Mouse (Mus musculus) limb, embryonic 14.5 days (tissue): ENCODE data around the gene 2010003K11Rik. TPM values are rescaled to one million over a fixed set of nuclear protein-coding genes. Genes with fewer than 3 reads are reported as not detected.

ENCODE experiments used
- ATAC-seq: fragments of 200-750 bp; cut with Nextera tagmentation; 2 replicates; pipeline ENCODE4 v1.8.0; 2017; ENCODE audit warnings: low read depth, moderate number of reproducible peaks, moderate TSS enrichment; ENCODE audit not compliant: low FRiP score
- DNase-seq: peaks from one replicate; pipeline ENCODE4 v3.0.0-alpha.2; 2015; ENCODE audit warnings: low spot score
- H3K27ac ChIP-seq: fragments of 300-500 bp; sonication (generic); replicated peaks from 2 replicates; pipeline ENCODE4 v1.5.1; 2014; ENCODE audit warnings: low read depth, mild to moderate bottlenecking, low read length, moderate library complexity, mixed read lengths
- H3K27me3 ChIP-seq: fragments of 300-500 bp; sonication (generic); 2 replicates; pipeline ENCODE4 v1.6.1; 2014; ENCODE audit warnings: low read length, mixed read lengths; ENCODE audit not compliant: control insufficient read depth, insufficient read depth
- H3K36me3 ChIP-seq: fragments of 300-500 bp; sonication (generic); 2 replicates; pipeline ENCODE4 v1.6.1; 2014; ENCODE audit warnings: mild to moderate bottlenecking, low read length, moderate library complexity, mixed read lengths; ENCODE audit not compliant: control insufficient read depth, insufficient read depth
- H3K4me1 ChIP-seq: fragments of 300-500 bp; sonication (generic); 2 replicates; pipeline ENCODE4 v1.6.1; 2014; ENCODE audit warnings: antibody characterized with exemption, low read length, mixed read lengths; ENCODE audit not compliant: control insufficient read depth, insufficient read depth
- H3K4me2 ChIP-seq: fragments of 300-500 bp; sonication (generic); replicated peaks from 2 replicates; pipeline ENCODE4 v1.6.1; 2014; ENCODE audit warnings: low read depth, mild to moderate bottlenecking, low read length, moderate library complexity; ENCODE audit not compliant: severe bottlenecking
- H3K4me3 ChIP-seq: fragments of 300-500 bp; sonication (generic); replicated peaks from 2 replicates; pipeline ENCODE4 v1.5.1; 2014; ENCODE audit warnings: low read length
- H3K9ac ChIP-seq: fragments of 300-500 bp; sonication (generic); 2 replicates; pipeline ENCODE4 v1.6.1; 2014; ENCODE audit warnings: mild to moderate bottlenecking, low read depth, low read length, moderate library complexity; ENCODE audit not compliant: severe bottlenecking
- H3K9me3 ChIP-seq: fragments of 300-500 bp; sonication (generic); 2 replicates; pipeline ENCODE4 v1.6.1; 2016; ENCODE audit warnings: low read length; ENCODE audit not compliant: control insufficient read depth
- POLR2A ChIP-seq: fragments of 200-500 bp; IDR thresholded peaks from 2 replicates; pipeline ENCODE4 v1.8.0; 2012; ENCODE audit warnings: inconsistent platforms, mild to moderate bottlenecking, moderate library complexity, borderline replicate concordance; ENCODE audit not compliant: insufficient read depth, insufficient read length; ENCODE audit errors: extremely low read depth
- whole genome bisulfite sequencing: fragments of 180-500 bp; shearing (Covaris S2); extraction: QIAGEN DNeasy Blood & Tissue Kit; methylation state at CpG from one replicate; pipeline ENCODE4 v1.1.7; 2014; 5-methylcytosine and 5-hydroxymethylcytosine counted together
- polyA plus RNA-seq, 2 experiments: library from polyadenylated mRNA; depleted of rRNA in 1 of 2; stranded (reverse) in 1 of 2; unstranded in 1 of 2; fragments of >200 nt; fragmentation: Nextera tagmentation in 1 of 2; extraction: Ambion mirVana in 1 of 2; gene quantifications; 2 replicates each; pipeline versions ENCODE4 v1.2.1 to v1.2.3; 2012 to 2014

2010003K11Rik gene
- polyA plus RNA-seq, 2 experiments: not detected

DNA sequence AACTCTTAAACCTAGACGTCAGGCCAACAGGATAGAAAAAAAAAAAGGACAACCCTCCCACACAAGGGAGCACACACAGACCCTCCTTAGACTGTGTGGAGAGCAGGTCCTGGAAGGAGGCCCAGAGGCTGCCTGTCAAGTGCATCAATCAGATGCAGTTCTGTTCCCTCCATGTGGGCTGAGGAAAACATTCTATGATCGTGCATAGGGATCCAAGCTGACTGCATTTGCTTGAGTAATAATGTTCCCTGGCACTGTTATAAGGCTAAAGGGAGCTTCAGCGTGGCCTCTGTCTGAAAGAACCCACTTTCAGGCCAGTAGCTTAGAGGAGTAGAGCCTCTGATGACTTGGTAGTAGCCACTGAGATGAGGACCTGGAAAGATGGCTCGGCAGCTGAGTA lies 45.9 kb downstream of the 2010003K11Rik start:
- Histone ChIP-seq H3K27me3 (no peaks in the 10 kb centered on the region), H3K36me3 (no peaks in the 10 kb centered on the region), H3K27ac (no peak overlapping the region), H3K9ac (0 out of 2 replicates have a peak overlapping the region, but pooled peaks have one; percentile 28), H3K4me2 (no peak overlapping the region), H3K4me3 (no peak overlapping the region), H3K9me3 (no peaks in the 10 kb centered on the region), H3K4me1 (no peaks in the 10 kb centered on the region)
- ATAC-seq: no peak
- no peak for TF ChIP-seq POLR2A
- 30% methylated on average over 4 of the region's 4 CpGs for WGBS
- DNase-seq: no peak

DNA sequence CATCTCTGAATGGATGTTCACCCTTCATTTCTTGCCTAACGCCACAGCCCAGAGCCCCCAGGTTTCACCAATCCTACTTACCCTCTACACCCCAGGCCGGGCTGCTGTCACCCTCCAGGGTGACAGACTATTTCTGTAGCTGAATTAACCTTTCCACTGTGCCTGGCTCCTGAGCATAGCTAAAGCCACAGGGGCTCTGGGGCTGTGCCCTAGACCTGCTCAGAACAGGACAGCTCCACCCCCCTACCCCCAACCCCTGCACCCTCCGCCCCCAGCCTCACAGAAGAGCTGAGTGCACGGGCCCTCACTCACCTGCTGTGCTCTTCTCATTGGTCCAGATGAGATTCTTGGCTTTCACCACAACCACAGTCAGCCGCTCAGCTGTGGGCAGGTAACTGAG lies 46.4 kb downstream of the 2010003K11Rik start:
- H3K36me3 ChIP-seq: no peaks in the 10 kb centered on the region
- no peak for ATAC-seq
- no peak overlapping the region for H3K4me2 ChIP-seq
- no peaks in the 10 kb centered on the region for H3K4me1 ChIP-seq
- WGBS: 33% methylated on average over 5 of the region's 5 CpGs
- H3K27me3 ChIP-seq: no peaks in the 10 kb centered on the region
- H3K27ac ChIP-seq: no peak overlapping the region
- H3K4me3 ChIP-seq: no peak overlapping the region
- DNase-seq: no peak
- TF ChIP-seq POLR2A: no peak
- no peaks in the 10 kb centered on the region for H3K9me3 ChIP-seq
- 0 out of 2 replicates have a peak overlapping the region, but pooled peaks have one; percentile 28 for H3K9ac ChIP-seq

DNA sequence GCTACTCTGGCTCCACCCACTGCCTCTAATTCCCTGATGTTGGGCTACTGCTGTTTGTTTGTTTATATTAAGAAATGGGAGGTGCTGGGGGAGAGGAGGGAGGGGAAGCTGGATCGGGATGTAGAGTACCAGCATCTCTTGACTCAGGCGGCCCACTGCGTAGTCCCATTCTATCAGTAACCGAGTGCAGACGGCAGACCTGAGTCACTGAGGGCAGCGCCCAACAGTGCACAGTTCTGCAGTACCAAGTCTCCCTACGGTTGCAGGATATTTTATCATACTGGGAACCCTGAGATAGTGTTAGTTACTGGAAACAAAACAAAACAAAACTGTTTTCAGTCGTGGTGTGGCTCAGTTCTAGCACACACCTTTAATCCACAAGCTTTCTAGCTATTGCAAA lies 47.3 kb downstream of the 2010003K11Rik start:
- Histone ChIP-seq H3K9me3 (no peaks in the 10 kb centered on the region), H3K9ac (no peak overlapping the region), H3K4me1 (no peaks in the 10 kb centered on the region), H3K27me3 (no peaks in the 10 kb centered on the region), H3K4me2 (no peak overlapping the region), H3K4me3 (no peak overlapping the region), H3K27ac (no peak overlapping the region), H3K36me3 (no peaks in the 10 kb centered on the region)
- WGBS: 63% methylated on average over 8 of the region's 8 CpGs
- DNase-seq: no peak
- no peak for TF ChIP-seq POLR2A
- no peak for ATAC-seq

DNA sequence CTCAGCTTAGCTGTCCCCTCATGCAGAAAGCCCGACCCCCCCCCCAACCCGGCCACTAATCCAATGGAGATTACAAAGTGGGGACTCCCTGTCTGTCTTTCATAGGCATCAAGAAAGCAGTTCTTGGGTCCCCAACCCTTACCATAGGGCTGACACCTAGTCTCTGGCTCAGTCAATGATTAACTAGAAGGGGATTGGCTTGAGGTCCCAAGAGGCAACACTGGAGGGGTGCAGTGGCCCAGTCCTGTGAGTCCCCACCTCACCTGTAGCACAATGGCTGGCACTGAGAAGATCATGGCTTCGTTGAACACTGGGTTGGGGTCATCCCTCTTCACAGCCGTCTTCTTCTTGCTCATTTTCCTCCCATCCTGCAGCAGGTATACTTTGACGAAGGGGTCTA lies 47.7 kb downstream of the 2010003K11Rik start:
- ATAC-seq: no peak
- TF ChIP-seq POLR2A: no peak

DNA sequence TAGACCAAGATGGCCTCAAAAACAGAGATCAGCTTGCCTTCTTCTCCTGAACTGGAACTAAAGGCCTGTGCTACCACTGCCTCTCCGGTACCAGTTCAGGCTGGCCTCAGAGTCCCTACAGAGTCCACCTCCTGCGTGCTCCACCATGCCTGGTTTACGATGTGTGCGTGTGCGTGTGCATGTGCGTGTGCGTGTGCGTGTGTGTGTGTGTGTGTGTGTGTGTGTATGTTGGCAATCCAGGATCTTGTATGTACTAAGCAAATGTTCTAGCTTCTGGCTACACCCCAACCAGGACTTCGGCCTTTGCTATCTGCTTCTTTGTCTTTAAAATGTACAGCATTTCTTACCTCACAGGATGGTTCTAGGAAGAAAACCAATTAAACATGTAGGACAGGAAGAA lies 49.2 kb downstream of the 2010003K11Rik start:
- Histone ChIP-seq H3K36me3 (no peaks in the 10 kb centered on the region), H3K4me2 (no peak overlapping the region), H3K9ac (no peak overlapping the region), H3K4me3 (no peak overlapping the region), H3K9me3 (no peaks in the 10 kb centered on the region), H3K27ac (no peak overlapping the region), H3K4me1 (no peaks in the 10 kb centered on the region), H3K27me3 (no peaks in the 10 kb centered on the region)
- 92% methylated on average over 9 of the region's 9 CpGs for WGBS
- ATAC-seq: no peak
- TF ChIP-seq POLR2A: no peak
- no peak for DNase-seq

More for the DNA sequence above, 47.7 kb downstream of the 2010003K11Rik start:
- Histone ChIP-seq H3K4me3 (no peak overlapping the region), H3K27me3 (no peaks in the 10 kb centered on the region), H3K27ac (no peak overlapping the region), H3K36me3 (no peaks in the 10 kb centered on the region), H3K4me1 (no peaks in the 10 kb centered on the region), H3K9ac (no peak overlapping the region), H3K9me3 (no peaks in the 10 kb centered on the region), H3K4me2 (no peak overlapping the region)
- no peak for DNase-seq
- 67% methylated on average over 5 of the region's 5 CpGs for WGBS

DNA sequence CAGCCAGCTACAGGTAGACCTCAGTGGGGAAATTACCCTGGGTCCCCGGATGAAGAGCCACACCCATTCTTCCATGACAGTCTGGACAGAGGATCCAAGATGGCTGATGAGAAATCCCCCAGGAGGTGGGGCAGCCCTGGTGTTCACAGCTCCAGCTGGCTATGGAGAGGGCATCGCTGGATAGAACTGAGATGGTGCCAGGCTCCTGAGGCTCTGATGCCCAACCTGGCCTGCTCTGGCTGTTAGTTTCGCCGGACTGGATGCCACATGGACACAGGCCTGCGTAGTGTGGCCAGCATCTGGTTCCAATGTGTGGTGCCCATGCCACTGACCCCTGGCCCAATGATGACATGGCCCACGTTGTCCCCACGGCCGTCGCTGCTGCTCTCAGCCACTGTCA lies 50.9 kb downstream of the 2010003K11Rik start:
- 83% methylated on average over 9 of the region's 9 CpGs for WGBS
- Histone ChIP-seq H3K9me3 (no peaks in the 10 kb centered on the region), H3K4me1 (no peaks in the 10 kb centered on the region), H3K4me3 (no peak overlapping the region), H3K27me3 (no peaks in the 10 kb centered on the region), H3K9ac (no peak overlapping the region), H3K36me3 (no peaks in the 10 kb centered on the region), H3K4me2 (no peak overlapping the region), H3K27ac (no peak overlapping the region)
- no peak for TF ChIP-seq POLR2A
- ATAC-seq: no peak
- no peak for DNase-seq

Other genes with a start within 250 kb of the 2010003K11Rik start
- 57.5 and 65.5 TPM in 2 replicates for gene Ssh3, start 229.4 kb downstream of the 2010003K11Rik start, polyA plus RNA-seq (2012; rRNA removed)
- 21.2 and 22.3 TPM in 2 replicates for gene Ssh3, start 229.4 kb downstream of the 2010003K11Rik start, polyA plus RNA-seq (2014; fragmentation: Nextera tagmentation; extraction: Ambion mirVana)
- 25.2 and 33.2 TPM in 2 replicates for gene Ankrd13d, start 215.4 kb downstream of the 2010003K11Rik start, polyA plus RNA-seq (2012; rRNA removed)
- gene Ankrd13d, start 215.4 kb downstream of the 2010003K11Rik start, polyA plus RNA-seq (2014; fragmentation: Nextera tagmentation; extraction: Ambion mirVana): 10.2 and 11.5 TPM in 2 replicates
- gene Grk2, start 192.4 kb downstream of the 2010003K11Rik start, polyA plus RNA-seq (2012; rRNA removed): 83.6 and 92.1 TPM in 2 replicates
- gene Grk2, start 192.4 kb downstream of the 2010003K11Rik start, polyA plus RNA-seq (2014; fragmentation: Nextera tagmentation; extraction: Ambion mirVana): 22.3 and 22.9 TPM in 2 replicates
- 99.7 and 126 TPM in 2 replicates for gene Kdm2a, start 100.3 kb downstream of the 2010003K11Rik start, polyA plus RNA-seq (2012; rRNA removed)
- gene Kdm2a, start 100.3 kb downstream of the 2010003K11Rik start, polyA plus RNA-seq (2014; fragmentation: Nextera tagmentation; extraction: Ambion mirVana): 54.4 and 59.8 TPM in 2 replicates
- 33.8 and 36.6 TPM in 2 replicates for gene Rhod, start 59.2 kb downstream of the 2010003K11Rik start, polyA plus RNA-seq (2012; rRNA removed)
- gene Rhod, start 59.2 kb downstream of the 2010003K11Rik start, polyA plus RNA-seq (2014; fragmentation: Nextera tagmentation; extraction: Ambion mirVana): 44.2 and 51.0 TPM in 2 replicates
- gene Syt12, start 21.1 kb downstream of the 2010003K11Rik start, polyA plus RNA-seq (2012; rRNA removed): 0.41 and 0.50 TPM in 2 replicates
- gene Syt12, start 21.1 kb downstream of the 2010003K11Rik start, polyA plus RNA-seq (2014; fragmentation: Nextera tagmentation; extraction: Ambion mirVana): 0.21 and 0.39 TPM in 2 replicates
- gene Pcx, start 11.9 kb upstream of the 2010003K11Rik start, polyA plus RNA-seq (2012; rRNA removed): 11.8 and 14.8 TPM in 2 replicates
- gene Pcx, start 11.9 kb upstream of the 2010003K11Rik start, polyA plus RNA-seq (2014; fragmentation: Nextera tagmentation; extraction: Ambion mirVana): 14.8 and 17.6 TPM in 2 replicates
- 49.0 and 75.9 TPM in 2 replicates for gene Lrfn4, start 117.1 kb upstream of the 2010003K11Rik start, polyA plus RNA-seq (2012; rRNA removed)
- gene Lrfn4, start 117.1 kb upstream of the 2010003K11Rik start, polyA plus RNA-seq (2014; fragmentation: Nextera tagmentation; extraction: Ambion mirVana): 9.5 and 12.8 TPM in 2 replicates
- 90.2 and 145 TPM in 2 replicates for gene Rce1, start 127.1 kb upstream of the 2010003K11Rik start, polyA plus RNA-seq (2012; rRNA removed)
- gene Rce1, start 127.1 kb upstream of the 2010003K11Rik start, polyA plus RNA-seq (2014; fragmentation: Nextera tagmentation; extraction: Ambion mirVana): 61.5 and 66.1 TPM in 2 replicates
- gene Gm960, start 200.1 kb upstream of the 2010003K11Rik start, polyA plus RNA-seq (2012; rRNA removed): 1.4 and 1.9 TPM in 2 replicates
- 3.1 and 3.7 TPM in 2 replicates for gene Gm960, start 200.1 kb upstream of the 2010003K11Rik start, polyA plus RNA-seq (2014; fragmentation: Nextera tagmentation; extraction: Ambion mirVana)
- 1.9 and 2.5 TPM in 2 replicates for gene Sptbn2, start 212.6 kb upstream of the 2010003K11Rik start, polyA plus RNA-seq (2012; rRNA removed)
- 4.2 TPM in 2 replicates for gene Sptbn2, start 212.6 kb upstream of the 2010003K11Rik start, polyA plus RNA-seq (2014; fragmentation: Nextera tagmentation; extraction: Ambion mirVana)